Mouse (Mus musculus) stomach, embryonic 14.5 days (tissue): Measurements from ENCODE around the gene Nlgn2. TPM values are rescaled to one million over a fixed set of nuclear protein-coding genes. Genes with fewer than 3 reads are reported as not detected.

ENCODE experiments used
- ATAC-seq: fragments of 200-750 bp; cut with Nextera tagmentation; 2 replicates; pipeline ENCODE4 v1.8.0; 2017; ENCODE audit warnings: low read depth, moderate TSS enrichment; ENCODE audit not compliant: insufficient number of reproducible peaks, insufficient read depth, low FRiP score
- H3K27ac ChIP-seq: fragments of 300-500 bp; sonication (generic); 2 replicates; pipeline ENCODE4 v1.5.1; 2014; ENCODE audit warnings: mild to moderate bottlenecking, low read length, moderate library complexity, mixed read lengths
- H3K27me3 ChIP-seq: fragments of 300-500 bp; sonication (generic); 2 replicates; pipeline ENCODE4 v1.6.1; 2014; ENCODE audit warnings: low read length, control low read depth, mixed read lengths; ENCODE audit not compliant: control insufficient read depth, insufficient read depth
- H3K36me3 ChIP-seq: fragments of 300-500 bp; sonication (generic); 2 replicates; pipeline ENCODE4 v1.6.1; 2014; ENCODE audit warnings: mild to moderate bottlenecking, control low read depth, low read length, moderate library complexity, mixed read lengths; ENCODE audit not compliant: control insufficient read depth, insufficient read depth
- H3K4me1 ChIP-seq: fragments of 300-500 bp; sonication (generic); 2 replicates; pipeline ENCODE4 v1.6.1; 2014; ENCODE audit warnings: low read length, control low read depth, mixed read lengths; ENCODE audit not compliant: control insufficient read depth, insufficient read depth
- H3K4me2 ChIP-seq: fragments of 300-500 bp; sonication (generic); replicated peaks from 2 replicates; pipeline ENCODE4 v1.6.1; 2014; ENCODE audit warnings: low read depth, low read length, control low read depth
- H3K4me3 ChIP-seq: fragments of 300-500 bp; sonication (generic); 2 replicates; pipeline ENCODE4 v1.5.1; 2014; ENCODE audit warnings: low read depth, low read length, control low read depth
- H3K9ac ChIP-seq: fragments of 300-500 bp; sonication (generic); replicated peaks from 2 replicates; pipeline ENCODE4 v1.6.1; 2014; ENCODE audit warnings: low read depth, mild to moderate bottlenecking, control low read depth, low read length, moderate library complexity, mixed read lengths
- H3K9me3 ChIP-seq: fragments of 300-500 bp; sonication (generic); 2 replicates; pipeline ENCODE4 v1.6.1; 2016; ENCODE audit warnings: low read depth, low read length, control low read depth; ENCODE audit not compliant: control insufficient read depth
- WGBS: fragments of 180-500 bp; shearing (Covaris S2); extraction: QIAGEN DNeasy Blood & Tissue Kit; methylation state at CpG from one replicate; pipeline ENCODE4 v1.1.7; 2014; 5-methylcytosine and 5-hydroxymethylcytosine counted together
- polyA plus RNA-seq: library from polyadenylated mRNA; unstranded; fragments of >200 nt; fragmentation: Nextera tagmentation; extraction: Ambion mirVana; gene quantifications from 2 replicates; pipeline ENCODE4 v1.2.1, GENCODE M21; 2014

Nlgn2 gene
- polyA plus RNA-seq, 1 experiment from 2014 or later, result 11.9 TPM

GRCm38 (mm10) chr11:69787306-69787705 lies 50.3 kb downstream of the Nlgn2 start:
- H3K4me2 ChIP-seq, result no peak overlapping the region
- H3K4me1 ChIP-seq, result peaks cover 3% of the 10 kb centered on the region; the same call in 1 of the 2 replicates
- H3K27ac ChIP-seq, result no peak overlapping the region
- no peak overlapping the region for H3K9ac ChIP-seq
- H3K36me3 ChIP-seq, result no peaks in the 10 kb centered on the region
- no peak overlapping the region for H3K4me3 ChIP-seq
- no peaks in the 10 kb centered on the region for H3K27me3 ChIP-seq
- WGBS, result 87% methylated on average over 5 of the region's 5 CpGs
- no peak for ATAC-seq
- no peaks in the 10 kb centered on the region for H3K9me3 ChIP-seq

- Histone ChIP-seq H3K4me2 (peak overlapping the region; percentile 37), H3K9me3 (no peaks in the 10 kb centered on the region), H3K9ac (no peak overlapping the region), H3K27me3 (no peaks in the 10 kb centered on the region), H3K27ac (no peak overlapping the region), H3K4me1 (peaks cover 3% of the 10 kb centered on the region; the same call in 1 of the 2 replicates), H3K36me3 (no peaks in the 10 kb centered on the region), H3K4me3 (0 out of 2 replicates have a peak overlapping the region, but pooled peaks have one; percentile 11)
- WGBS, result 27% methylated on average over 15 of the region's 15 CpGs
- peak; percentile 72; the same call in 1 of the 2 replicates for ATAC-seq
Measured at GRCm38 (mm10) chr11:69784793-69785272, 52.8 kb downstream of the Nlgn2 start.

GRCm38 (mm10) chr11:69781828-69782227 lies 55.8 kb downstream of the Nlgn2 start:
- Histone ChIP-seq H3K4me3 (no peak overlapping the region), H3K9me3 (no peaks in the 10 kb centered on the region), H3K4me2 (no peak overlapping the region), H3K27me3 (no peaks in the 10 kb centered on the region), H3K4me1 (peaks cover 3% of the 10 kb centered on the region; the same call in 1 of the 2 replicates), H3K9ac (no peak overlapping the region), H3K36me3 (peaks cover under 1% of the 10 kb centered on the region; the same call in 1 of the 2 replicates), H3K27ac (no peak overlapping the region)
- 24% methylated on average over 4 of the region's 4 CpGs for WGBS
- ATAC-seq, result no peak

- Histone ChIP-seq H3K4me2 (no peak overlapping the region), H3K9ac (no peak overlapping the region), H3K4me3 (no peak overlapping the region), H3K9me3 (no peaks in the 10 kb centered on the region), H3K27ac (no peak overlapping the region), H3K36me3 (peaks cover 6% of the 10 kb centered on the region; the same call in 1 of the 2 replicates), H3K4me1 (no peaks in the 10 kb centered on the region), H3K27me3 (no peaks in the 10 kb centered on the region)
- ATAC-seq, result no peak
- 49% methylated on average over 7 of the region's 7 CpGs for WGBS
Measured at GRCm38 (mm10) chr11:69778985-69779384, 58.6 kb downstream of the Nlgn2 start.

- Histone ChIP-seq H3K27ac (no peak overlapping the region), H3K9ac (no peak overlapping the region), H3K4me3 (no peak overlapping the region), H3K4me2 (no peak overlapping the region), H3K4me1 (no peaks in the 10 kb centered on the region), H3K36me3 (peaks cover 6% of the 10 kb centered on the region; the same call in 1 of the 2 replicates), H3K9me3 (no peaks in the 10 kb centered on the region), H3K27me3 (no peaks in the 10 kb centered on the region)
- ATAC-seq, result no peak
- 68% methylated on average over 23 of the region's 23 CpGs for WGBS
Measured at GRCm38 (mm10) chr11:69778258-69778982, 59.2 kb downstream of the Nlgn2 start.

GRCm38 (mm10) chr11:69777504-69778257 lies 59.9 kb downstream of the Nlgn2 start:
- no peak for ATAC-seq
- H3K9ac ChIP-seq, result no peak overlapping the region
- 63% methylated on average over 26 of the region's 26 CpGs for WGBS
- no peaks in the 10 kb centered on the region for H3K27me3 ChIP-seq
- H3K27ac ChIP-seq, result no peak overlapping the region
- H3K4me3 ChIP-seq, result no peak overlapping the region
- H3K4me1 ChIP-seq, result no peaks in the 10 kb centered on the region
- peaks cover 6% of the 10 kb centered on the region; the same call in 1 of the 2 replicates for H3K36me3 ChIP-seq
- H3K4me2 ChIP-seq, result no peak overlapping the region
- H3K9me3 ChIP-seq, result no peaks in the 10 kb centered on the region

- H3K4me1 ChIP-seq, result no peaks in the 10 kb centered on the region
- no peak overlapping the region for H3K9ac ChIP-seq
- 83% methylated on average over 20 of the region's 20 CpGs for WGBS
Measured at GRCm38 (mm10) chr11:69776488-69776887, 61.1 kb downstream of the Nlgn2 start.

GRCm38 (mm10) chr11:69775716-69776115 lies 61.9 kb downstream of the Nlgn2 start:
- ATAC-seq, result no peak
- H3K4me1 ChIP-seq, result no peaks in the 10 kb centered on the region
- H3K4me3 ChIP-seq, result no peak overlapping the region
- H3K27me3 ChIP-seq, result no peaks in the 10 kb centered on the region
- no peaks in the 10 kb centered on the region for H3K9me3 ChIP-seq
- no peak overlapping the region for H3K9ac ChIP-seq
- H3K36me3 ChIP-seq, result peaks cover 6% of the 10 kb centered on the region; the same call in 1 of the 2 replicates
- no peak overlapping the region for H3K27ac ChIP-seq
- H3K4me2 ChIP-seq, result no peak overlapping the region
- WGBS, result 52% methylated on average over 10 of the region's 10 CpGs

More at GRCm38 (mm10) chr11:69776488-69776887, 61.1 kb downstream of the Nlgn2 start:
- Histone ChIP-seq H3K36me3 (peaks cover 6% of the 10 kb centered on the region; the same call in 1 of the 2 replicates), H3K27me3 (no peaks in the 10 kb centered on the region), H3K4me2 (no peak overlapping the region), H3K9me3 (no peaks in the 10 kb centered on the region), H3K27ac (no peak overlapping the region), H3K4me3 (no peak overlapping the region)
- ATAC-seq, result no peak
